Mouse (Mus musculus): ENCODE results near the gene C2cd4b. TPM values are rescaled to one million over a fixed set of nuclear protein-coding genes. Genes with fewer than 3 reads are reported as not detected.
"Not testable (repeated sequence)": the region's sequence is repeated elsewhere in the genome, so short reads cannot be mapped to it uniquely, and the experiment has no call there.

C2cd4b gene
- polyA plus RNA-seq, 1 experiment from 2014 or later = 2.4 TPM

- 1% methylated on average over 86 of the region's 114 CpGs for WGBS
Measured at GRCm38 (mm10) chr9:67759956-67760764, 923 bp downstream of the C2cd4b start.

GRCm38 (mm10) chr9:67760991-67761390, 1.8 kb downstream of the C2cd4b start:
- Histone ChIP-seq H3K4me1 (ENCODE audit: control insufficient read depth in 2 of 2, insufficient read depth in 2 of 2, low read length in 2 of 2) (peaks cover 0 to 17% of the 10 kb centered on the region in 2 experiments; a peak in 2 of 4 replicates), H3K36me3 (ENCODE audit: control insufficient read depth, insufficient read depth, low read length) (no peaks in the 10 kb centered on the region), H3K27ac (replicated peaks in 1 of 2; ENCODE audit: control insufficient read depth in 1 of 2, insufficient read depth in 1 of 2, low read depth in 2 of 2, low read length in 2 of 2) (peak overlapping the region in 1 of 2 experiments; percentile 75; a peak in 1 of 4 replicates), H3K4me3 (ENCODE audit: control insufficient read depth in 1 of 2, insufficient read depth in 1 of 2, low read depth in 1 of 2, low read length in 2 of 2) (peak overlapping the region in 1 of 2 experiments; percentile 71; a peak in 2 of 4 replicates), H3K4me2 (ENCODE audit: low read length) (peak overlapping the region; percentile 92), H3K9me3 (ENCODE audit: control insufficient read depth, low read length) (peaks cover 4% of the 10 kb centered on the region), H3K27me3 (ENCODE audit: control insufficient read depth, insufficient read depth, low read length) (peaks cover 23% of the 10 kb centered on the region), H3K9ac (ENCODE audit: low read length) (peak overlapping the region; percentile 79)
- ATAC-seq (ENCODE audit: insufficient number of reproducible peaks, insufficient read depth, low FRiP score, low read depth) = no peak
- 66% methylated on average over 6 of the region's 6 CpGs for WGBS

More at GRCm38 (mm10) chr9:67759956-67760764, 923 bp downstream of the C2cd4b start:
- H3K27ac ChIP-seq (replicated peaks in 1 of 2; ENCODE audit: control insufficient read depth in 1 of 2, insufficient read depth in 1 of 2, low read depth in 2 of 2, low read length in 2 of 2) = peak overlapping the region; percentile 75 to 84
- ATAC-seq (ENCODE audit: insufficient number of reproducible peaks, insufficient read depth, low FRiP score, low read depth) = peak; percentile 77
- not testable (repeated sequence) for H3K36me3 ChIP-seq (ENCODE audit: control insufficient read depth, insufficient read depth, low read length); H3K9me3 ChIP-seq (ENCODE audit: control insufficient read depth, low read length)
- H3K9ac ChIP-seq (ENCODE audit: low read length) = peak overlapping the region; percentile 79
- peak overlapping the region; percentile 92 for H3K4me2 ChIP-seq (ENCODE audit: low read length)
- H3K4me3 ChIP-seq (ENCODE audit: control insufficient read depth in 1 of 2, insufficient read depth in 1 of 2, low read depth in 1 of 2, low read length in 2 of 2) = peak overlapping the region; percentile 71 to 86
- peaks cover 23% of the 10 kb centered on the region for H3K27me3 ChIP-seq (ENCODE audit: control insufficient read depth, insufficient read depth, low read length)
- H3K4me1 ChIP-seq (ENCODE audit: control insufficient read depth in 2 of 2, insufficient read depth in 2 of 2, low read length in 2 of 2) = peaks cover 0 to 12% of the 10 kb centered on the region in 2 experiments; a peak in 2 of 4 replicates

- Histone ChIP-seq H3K9ac (ENCODE audit: low read length) (no peak overlapping the region), H3K4me1 (ENCODE audit: control insufficient read depth in 2 of 2, insufficient read depth in 2 of 2, low read length in 2 of 2) (peaks cover 6 to 28% of the 10 kb centered on the region in 2 experiments), H3K27me3 (ENCODE audit: control insufficient read depth, insufficient read depth, low read length) (peaks cover 23% of the 10 kb centered on the region), H3K27ac (replicated peaks in 1 of 2; ENCODE audit: control insufficient read depth in 1 of 2, insufficient read depth in 1 of 2, low read depth in 2 of 2, low read length in 2 of 2) (no peak overlapping the region), H3K36me3 (ENCODE audit: control insufficient read depth, insufficient read depth, low read length) (no peaks in the 10 kb centered on the region), H3K9me3 (ENCODE audit: control insufficient read depth, low read length) (peaks cover 4% of the 10 kb centered on the region), H3K4me3 (ENCODE audit: control insufficient read depth in 1 of 2, insufficient read depth in 1 of 2, low read depth in 1 of 2, low read length in 2 of 2) (no peak overlapping the region), H3K4me2 (ENCODE audit: low read length) (no peak overlapping the region)
- ATAC-seq (ENCODE audit: insufficient number of reproducible peaks, insufficient read depth, low FRiP score, low read depth) = no peak
- WGBS = 76% methylated on average over 4 of the region's 4 CpGs
Measured at GRCm38 (mm10) chr9:67763326-67763725, 4.1 kb downstream of the C2cd4b start.

GRCm38 (mm10) chr9:67766405-67766804, 7.2 kb downstream of the C2cd4b start:
- Histone ChIP-seq H3K27ac (replicated peaks in 1 of 2; ENCODE audit: control insufficient read depth in 1 of 2, insufficient read depth in 1 of 2, low read depth in 2 of 2, low read length in 2 of 2) (peak overlapping the region; percentile 71 to 85), H3K4me1 (ENCODE audit: control insufficient read depth in 2 of 2, insufficient read depth in 2 of 2, low read length in 2 of 2) (peaks cover 8 to 21% of the 10 kb centered on the region in 2 experiments), H3K9me3 (ENCODE audit: control insufficient read depth, low read length) (peaks cover 4% of the 10 kb centered on the region), H3K9ac (ENCODE audit: low read length) (no peak overlapping the region), H3K4me2 (ENCODE audit: low read length) (no peak overlapping the region), H3K36me3 (ENCODE audit: control insufficient read depth, insufficient read depth, low read length) (no peaks in the 10 kb centered on the region), H3K27me3 (ENCODE audit: control insufficient read depth, insufficient read depth, low read length) (peaks cover 7% of the 10 kb centered on the region; the same call in 1 of the 2 replicates), H3K4me3 (ENCODE audit: control insufficient read depth in 1 of 2, insufficient read depth in 1 of 2, low read depth in 1 of 2, low read length in 2 of 2) (no peak overlapping the region)
- no peak for ATAC-seq (ENCODE audit: insufficient number of reproducible peaks, insufficient read depth, low FRiP score, low read depth)
- 13% methylated on average over 4 of the region's 4 CpGs for WGBS

- Histone ChIP-seq H3K4me1 (ENCODE audit: control insufficient read depth in 2 of 2, insufficient read depth in 2 of 2, low read length in 2 of 2) (peaks cover 8 to 26% of the 10 kb centered on the region in 2 experiments), H3K9me3 (ENCODE audit: control insufficient read depth, low read length) (peaks cover 4% of the 10 kb centered on the region), H3K27ac (replicated peaks in 1 of 2; ENCODE audit: control insufficient read depth in 1 of 2, insufficient read depth in 1 of 2, low read depth in 2 of 2, low read length in 2 of 2) (peak overlapping the region; percentile 71 to 85), H3K4me3 (ENCODE audit: control insufficient read depth in 1 of 2, insufficient read depth in 1 of 2, low read depth in 1 of 2, low read length in 2 of 2) (no peak overlapping the region), H3K27me3 (ENCODE audit: control insufficient read depth, insufficient read depth, low read length) (peaks cover 4% of the 10 kb centered on the region; the same call in 1 of the 2 replicates), H3K4me2 (ENCODE audit: low read length) (no peak overlapping the region), H3K9ac (ENCODE audit: low read length) (no peak overlapping the region), H3K36me3 (ENCODE audit: control insufficient read depth, insufficient read depth, low read length) (no peaks in the 10 kb centered on the region)
- no peak for ATAC-seq (ENCODE audit: insufficient number of reproducible peaks, insufficient read depth, low FRiP score, low read depth)
- 40% methylated on average over 3 of the region's 3 CpGs for WGBS
Measured at GRCm38 (mm10) chr9:67766948-67767347, 7.7 kb downstream of the C2cd4b start.

GRCm38 (mm10) chr9:67768843-67769242, 9.6 kb downstream of the C2cd4b start:
- Histone ChIP-seq H3K9me3 (ENCODE audit: control insufficient read depth, low read length) (no peaks in the 10 kb centered on the region), H3K36me3 (ENCODE audit: control insufficient read depth, insufficient read depth, low read length) (no peaks in the 10 kb centered on the region), H3K4me3 (ENCODE audit: control insufficient read depth in 1 of 2, insufficient read depth in 1 of 2, low read depth in 1 of 2, low read length in 2 of 2) (no peak overlapping the region), H3K4me2 (ENCODE audit: low read length) (no peak overlapping the region), H3K4me1 (ENCODE audit: control insufficient read depth in 2 of 2, insufficient read depth in 2 of 2, low read length in 2 of 2) (peaks cover 12 to 32% of the 10 kb centered on the region in 2 experiments), H3K27ac (replicated peaks in 1 of 2; ENCODE audit: control insufficient read depth in 1 of 2, insufficient read depth in 1 of 2, low read depth in 2 of 2, low read length in 2 of 2) (no peak overlapping the region), H3K9ac (ENCODE audit: low read length) (no peak overlapping the region), H3K27me3 (ENCODE audit: control insufficient read depth, insufficient read depth, low read length) (no peaks in the 10 kb centered on the region)
- 79% methylated on average over 4 of the region's 4 CpGs for WGBS
- ATAC-seq (ENCODE audit: insufficient number of reproducible peaks, insufficient read depth, low FRiP score, low read depth) = no peak

- H3K4me2 ChIP-seq (ENCODE audit: low read length) = no peak overlapping the region
- no peaks in the 10 kb centered on the region for H3K9me3 ChIP-seq (ENCODE audit: control insufficient read depth, low read length)
- ATAC-seq (ENCODE audit: insufficient number of reproducible peaks, insufficient read depth, low FRiP score, low read depth) = no peak
- no peaks in the 10 kb centered on the region for H3K36me3 ChIP-seq (ENCODE audit: control insufficient read depth, insufficient read depth, low read length)
- H3K9ac ChIP-seq (ENCODE audit: low read length) = no peak overlapping the region
- 75% methylated on average over 1 of the region's 1 CpGs for WGBS
- H3K4me1 ChIP-seq (ENCODE audit: control insufficient read depth in 2 of 2, insufficient read depth in 2 of 2, low read length in 2 of 2) = peaks cover 12 to 32% of the 10 kb centered on the region in 2 experiments
- H3K4me3 ChIP-seq (ENCODE audit: control insufficient read depth in 1 of 2, insufficient read depth in 1 of 2, low read depth in 1 of 2, low read length in 2 of 2) = no peak overlapping the region
- no peak overlapping the region for H3K27ac ChIP-seq (replicated peaks in 1 of 2; ENCODE audit: control insufficient read depth in 1 of 2, insufficient read depth in 1 of 2, low read depth in 2 of 2, low read length in 2 of 2)
- H3K27me3 ChIP-seq (ENCODE audit: control insufficient read depth, insufficient read depth, low read length) = no peaks in the 10 kb centered on the region
Measured at GRCm38 (mm10) chr9:67769401-67769800, 10.2 kb downstream of the C2cd4b start.
